Mouse (Mus musculus) heart, adult 8-10 months (tissue): ENCODE data around the gene Mlkl. TPM values are rescaled to one million over a fixed set of nuclear protein-coding genes. Genes with fewer than 3 reads are reported as not detected.

Experiments
- total RNA-seq, 4 experiments: library from RNA; stranded (reverse); gene quantifications; 2 replicates each; pipeline ENCODE4 v1.2.4; 2022

Gene Mlkl
- total RNA-seq, 4 experiments from 2014 or later = 1.8 to 3.0 (median 2.6) TPM

Other genes starting within 250 kb of the Mlkl start
- gene Clec18a, start 245.8 kb downstream of the Mlkl start, total RNA-seq = 1 to 10 TPM in 3 of 4 experiments, under 1 TPM in 1; 0.98 to 2.3 (median 1.3) TPM
- 100 to 1,000 TPM; 109 to 143 (median 124) TPM for gene Pdpr, start 243.5 kb downstream of the Mlkl start, total RNA-seq
- 100 to 1,000 TPM in 1 of 4 experiments, 10 to 100 TPM in 3; 87.4 to 103 (median 96.6) TPM for gene Glg1, start 79.0 kb downstream of the Mlkl start, total RNA-seq
- 10 to 100 TPM; 17.3 to 22.2 (median 19.4) TPM for gene Rfwd3, start 38.0 kb downstream of the Mlkl start, total RNA-seq
- gene Fa2h, start 55.6 kb upstream of the Mlkl start, total RNA-seq = under 1 TPM; 0.16 to 0.69 (median 0.21) TPM
- gene Wdr59, start 183.9 kb upstream of the Mlkl start, total RNA-seq = 1 to 10 TPM; 6.5 to 7.4 (median 7.0) TPM
- gene Znrf1, start 197.9 kb upstream of the Mlkl start, total RNA-seq = 10 to 100 TPM; 52.7 to 71.3 (median 59.2) TPM